Mouse (Mus musculus) kidney, postnatal 4 days (tissue): Measurements from ENCODE around the gene Parl.

ENCODE experiments used
- DNase-seq, 2 experiments: peaks; one replicate each; pipeline ENCODE4 v3.0.0; 2021; ENCODE audit warnings: mixed read lengths in 2 of 2

Parl gene

DNA sequence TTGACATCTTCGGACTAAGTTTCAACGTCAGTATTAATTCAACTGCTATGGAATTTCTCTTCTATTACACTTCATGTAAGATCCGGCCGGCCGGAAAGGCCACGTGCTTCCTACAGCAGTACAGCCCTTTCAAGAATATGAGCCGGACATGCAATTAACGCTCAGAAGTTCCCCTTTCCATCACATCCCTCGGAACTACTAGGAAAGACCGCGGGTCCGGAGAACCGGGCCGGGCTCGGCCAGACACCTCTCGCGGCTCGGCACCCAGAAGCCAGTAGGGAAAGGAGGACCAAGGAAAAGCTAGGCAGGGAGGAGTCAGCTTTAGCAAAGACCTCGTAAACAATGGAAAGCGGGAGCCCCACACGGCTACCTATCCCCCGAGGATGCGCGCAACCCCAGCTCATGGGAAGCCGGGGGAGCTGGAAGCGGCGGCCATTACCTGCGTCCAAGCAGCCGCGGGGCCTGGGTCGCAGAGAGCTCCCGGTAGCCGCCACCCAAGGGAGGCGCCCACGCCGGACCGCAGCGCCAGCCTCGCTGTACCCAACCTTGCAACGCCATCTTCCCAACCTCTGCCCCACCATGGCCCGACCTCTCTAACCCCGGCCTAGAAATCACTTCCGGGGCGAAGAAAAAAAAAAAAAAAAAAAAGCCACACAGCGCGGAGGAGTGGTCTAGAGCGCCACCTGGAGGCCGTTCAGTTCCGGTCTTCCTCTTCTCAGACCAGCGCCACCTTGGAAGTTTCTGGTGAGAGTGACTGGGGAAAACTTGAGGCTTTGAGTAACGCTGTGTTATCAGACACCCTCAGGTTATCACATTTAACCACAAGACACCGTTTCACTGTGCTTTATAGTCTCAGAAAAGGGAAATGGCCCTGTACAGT is at the start of gene Parl:
Gene Parl, minus strand, starts transcription at position 618 of the 880 bp plus-strand sequence.
- DNase-seq, result peak; percentile 93 to 94

DNA sequence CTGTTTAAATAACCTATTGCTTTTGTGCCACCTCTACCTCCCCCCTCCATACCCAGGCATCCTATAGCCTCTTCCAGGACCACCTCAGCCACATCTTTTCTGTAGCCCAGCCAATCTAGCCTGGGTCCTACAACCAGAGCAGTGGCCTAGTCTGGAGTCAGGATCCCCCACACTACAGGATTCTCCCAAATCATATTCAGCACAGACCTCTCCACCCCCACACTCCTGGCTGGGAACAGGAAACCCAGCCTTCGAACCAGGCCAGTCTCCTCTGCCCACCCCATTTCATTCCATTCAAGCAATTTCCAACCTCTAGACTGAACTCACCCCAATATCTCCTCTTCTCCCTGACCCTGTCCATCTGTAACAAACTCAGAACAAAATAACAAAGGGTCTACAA is 43.3 kb upstream of the Parl start:
- no peak for DNase-seq

DNA sequence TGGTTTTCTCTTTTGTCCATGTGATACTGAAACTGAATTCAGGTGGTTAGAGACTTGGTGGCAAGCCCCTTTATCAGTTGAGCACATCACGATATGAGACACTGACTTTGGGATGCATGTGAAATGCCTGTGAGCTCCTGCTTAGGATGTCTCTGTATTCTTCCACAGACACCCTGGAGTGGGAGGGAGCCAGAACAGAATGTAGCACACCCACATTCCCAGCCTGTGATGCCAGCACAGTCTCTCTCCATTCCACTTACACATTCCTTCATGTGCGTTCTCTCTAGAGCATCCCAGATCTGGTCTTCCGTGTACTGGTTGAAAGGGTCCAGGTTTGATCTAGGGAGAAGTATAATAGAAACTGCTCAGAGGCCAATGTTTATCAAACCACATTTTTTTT is 36.4 kb upstream of the Parl start:
- DNase-seq, result no peak

DNA sequence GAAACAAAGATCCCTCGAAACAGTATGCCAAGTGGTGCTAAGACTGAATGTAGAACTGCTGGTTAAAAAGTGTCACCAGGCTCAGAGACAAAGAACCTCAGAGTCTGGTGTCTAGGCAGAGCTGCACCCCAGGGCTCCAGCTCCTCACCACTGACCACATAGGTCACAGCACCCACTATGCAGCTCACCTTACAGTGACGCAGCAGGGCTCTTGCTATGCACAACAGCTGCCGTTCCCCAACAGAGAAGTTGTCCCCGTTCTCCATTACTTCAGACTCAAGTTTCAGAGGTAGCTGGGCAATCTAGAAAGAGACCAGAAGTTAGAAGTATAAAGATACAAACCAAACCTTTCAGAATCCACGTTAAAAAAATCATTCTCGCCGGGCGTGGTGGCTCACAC is 32.7 kb upstream of the Parl start:
- DNase-seq, result no peak

DNA sequence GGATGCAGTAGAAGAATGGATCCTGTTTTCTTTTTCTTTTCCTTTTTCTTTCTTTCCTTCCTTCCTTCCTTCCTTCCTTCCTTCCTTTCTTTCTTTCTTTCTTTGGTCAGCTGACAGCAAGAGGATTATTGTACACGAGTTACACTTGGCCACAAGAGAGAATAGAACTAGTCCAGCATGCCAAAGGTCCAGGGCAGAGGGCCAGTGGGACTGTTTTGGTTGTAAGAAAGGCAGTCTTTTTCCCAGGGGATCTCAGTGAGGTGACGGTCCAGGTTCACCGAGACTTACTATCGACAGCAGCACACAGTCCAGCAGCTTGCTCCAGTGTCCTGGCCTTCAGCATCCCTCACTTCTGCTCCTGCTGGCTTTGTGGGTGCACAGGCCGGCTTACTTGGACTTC is 26.1 kb upstream of the Parl start:
- no peak for DNase-seq

DNA sequence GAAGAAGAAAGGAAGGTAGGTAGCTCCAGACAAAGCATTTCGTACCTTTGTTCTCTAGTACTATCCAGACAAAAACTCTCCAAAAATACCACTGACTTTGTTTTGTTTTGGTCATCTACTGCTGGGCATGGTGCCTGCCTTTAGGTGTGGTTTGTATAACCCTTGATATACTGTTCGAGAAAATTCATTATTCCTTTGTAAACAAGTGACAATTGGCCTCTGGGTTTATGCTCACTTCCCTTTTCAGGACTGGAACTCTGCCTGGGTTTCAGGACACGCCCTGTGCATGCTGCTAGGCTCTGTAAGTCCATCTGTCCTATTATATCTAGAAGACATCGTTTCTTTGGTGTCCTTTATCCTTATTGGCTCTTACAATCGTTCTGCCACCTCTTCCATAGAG is 23.1 kb upstream of the Parl start, which contains the start of gene Cyp2ab1:
Gene Cyp2ab1, minus strand, starts transcription at position 119 of the 400 bp plus-strand sequence.
- no peak for DNase-seq

DNA sequence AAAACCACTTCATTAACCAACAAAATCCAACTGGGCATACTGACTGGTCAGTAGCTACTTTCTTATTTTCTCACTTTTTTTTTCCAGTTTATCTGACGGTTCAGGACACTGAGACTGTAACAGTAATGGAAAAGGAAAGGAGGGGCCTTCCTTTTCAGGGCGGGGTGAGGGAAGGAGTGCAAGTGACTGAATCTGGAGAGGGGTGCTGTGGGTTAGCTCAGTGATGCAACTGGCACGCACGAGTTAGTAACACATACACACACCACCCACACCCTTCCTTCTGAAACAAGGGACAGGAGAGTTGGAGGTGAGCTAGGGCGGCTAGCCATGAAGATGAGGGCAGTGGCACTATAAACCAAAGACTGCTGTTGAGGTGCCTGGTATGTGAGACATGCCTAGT is 21.7 kb upstream of the Parl start:
- no peak for DNase-seq

DNA sequence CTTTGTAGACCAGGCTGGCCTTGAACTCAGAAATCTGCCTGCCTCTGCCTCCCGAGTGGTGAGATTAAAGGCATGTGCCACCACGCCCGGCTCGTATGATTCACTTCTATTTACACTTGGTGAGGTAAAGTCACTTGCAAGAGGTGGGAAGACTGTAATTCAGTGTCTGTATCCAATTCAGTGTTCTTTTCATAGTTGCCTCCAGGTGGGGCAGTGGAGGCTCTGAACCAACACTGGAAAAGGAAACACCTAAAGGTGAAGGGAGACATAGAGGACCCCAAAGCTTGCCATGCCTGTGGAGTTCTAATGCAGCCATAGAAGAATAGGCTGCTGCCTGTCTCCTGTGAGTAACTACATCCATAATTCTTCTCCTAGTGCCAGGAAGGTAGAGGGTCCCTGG is 20.1 kb upstream of the Parl start:
- DNase-seq, result no peak

DNA sequence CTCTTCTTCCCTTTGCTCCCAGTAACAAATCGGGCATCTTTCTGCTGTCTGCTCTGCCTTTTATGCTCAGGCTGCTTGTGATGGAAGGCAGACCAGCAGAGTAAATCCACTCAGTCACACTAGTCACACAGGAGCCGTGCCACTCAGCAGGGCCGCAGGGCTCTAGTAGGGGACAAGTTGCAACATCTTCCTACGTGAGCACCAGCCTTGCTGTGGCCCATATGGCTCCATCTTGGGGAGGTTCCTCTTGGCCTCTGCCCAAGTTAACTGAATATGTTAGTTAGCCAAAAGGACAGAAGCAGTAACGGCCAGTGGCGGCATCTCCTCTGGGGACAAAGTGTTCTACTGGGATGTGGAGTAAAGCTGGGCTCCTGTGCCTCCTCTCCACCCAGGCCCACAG is 14.6 kb upstream of the Parl start:
- DNase-seq, result no peak

DNA sequence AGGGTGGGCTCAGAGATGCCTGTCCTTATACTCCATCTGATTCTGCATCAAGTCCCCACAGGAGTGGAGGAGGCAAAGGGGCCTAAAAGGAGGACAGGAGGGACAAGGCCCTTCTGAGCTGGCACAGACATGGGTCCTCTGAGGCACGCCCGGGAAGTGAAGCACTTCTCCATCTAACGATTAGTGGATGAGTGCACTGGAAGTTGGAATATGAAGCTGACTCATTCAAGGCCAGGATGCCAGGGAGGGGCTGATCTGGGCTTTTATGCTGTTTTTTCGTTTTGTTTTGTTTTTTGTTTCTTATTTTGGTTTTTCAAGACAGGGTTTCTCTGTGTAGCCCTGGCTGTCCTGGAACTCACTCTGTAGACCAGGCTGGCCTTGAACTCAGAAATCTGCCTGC is 13.1 kb upstream of the Parl start:
- no peak for DNase-seq

DNA sequence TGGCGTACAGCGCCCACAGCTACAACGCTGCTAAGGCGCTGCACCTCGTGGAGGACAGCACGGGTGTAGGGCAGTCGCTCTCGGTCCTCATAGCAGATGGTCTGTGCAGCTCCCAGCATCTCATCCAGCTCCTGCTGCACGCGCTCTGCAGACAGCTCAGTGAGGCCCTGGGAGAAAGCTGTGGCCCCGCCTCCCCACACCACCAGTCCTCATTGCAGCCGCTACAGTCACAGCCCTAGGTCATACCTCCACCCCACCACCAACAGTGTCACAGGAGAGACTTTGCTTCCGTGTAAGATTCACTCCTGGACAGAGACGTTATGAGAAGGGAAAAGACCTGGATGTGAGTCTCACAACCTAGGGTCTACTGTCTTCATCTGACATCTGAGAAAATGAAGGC is 10.1 kb upstream of the Parl start:
- DNase-seq, result no peak

DNA sequence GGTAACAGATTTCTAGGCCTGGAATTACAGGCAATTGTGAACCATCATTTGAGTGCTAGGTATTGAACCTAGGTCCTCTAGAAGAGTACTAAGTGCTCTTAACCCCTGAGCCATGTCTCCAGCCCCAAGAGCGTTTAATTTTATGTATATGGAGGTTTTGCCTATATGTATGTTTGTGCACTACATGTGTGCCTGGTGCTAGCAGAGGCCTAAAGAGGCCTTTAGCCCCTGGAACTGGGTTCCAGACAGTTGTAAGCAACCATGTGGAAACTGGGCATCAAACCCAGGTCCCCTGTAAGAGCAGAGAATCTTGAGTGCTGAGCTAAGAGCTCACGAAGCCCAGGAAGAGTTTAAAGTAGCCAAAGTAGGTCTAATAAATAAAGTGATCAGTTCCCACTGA is 2.1 kb downstream of the Parl start:
- DNase-seq, result no peak

DNA sequence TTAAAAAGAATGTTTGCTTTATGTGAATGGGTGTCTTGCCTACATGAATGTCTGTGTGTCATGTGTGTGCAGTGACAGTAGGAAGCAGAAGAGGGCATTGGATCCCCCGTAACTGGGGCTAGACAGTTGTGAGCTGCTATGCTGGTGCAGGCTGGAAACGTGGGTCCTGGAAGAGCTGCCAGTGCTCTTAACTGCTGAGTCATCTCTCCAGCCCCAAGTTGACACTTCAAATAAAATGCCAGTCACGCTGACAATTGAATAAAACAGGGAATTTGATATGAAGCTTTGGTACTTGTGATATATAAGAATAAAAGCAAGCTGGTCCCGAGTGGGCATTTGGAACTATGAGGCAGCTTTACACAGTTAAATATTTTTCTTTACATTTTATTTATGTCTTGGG is 21.9 kb downstream of the Parl start:
- DNase-seq, result no peak

DNA sequence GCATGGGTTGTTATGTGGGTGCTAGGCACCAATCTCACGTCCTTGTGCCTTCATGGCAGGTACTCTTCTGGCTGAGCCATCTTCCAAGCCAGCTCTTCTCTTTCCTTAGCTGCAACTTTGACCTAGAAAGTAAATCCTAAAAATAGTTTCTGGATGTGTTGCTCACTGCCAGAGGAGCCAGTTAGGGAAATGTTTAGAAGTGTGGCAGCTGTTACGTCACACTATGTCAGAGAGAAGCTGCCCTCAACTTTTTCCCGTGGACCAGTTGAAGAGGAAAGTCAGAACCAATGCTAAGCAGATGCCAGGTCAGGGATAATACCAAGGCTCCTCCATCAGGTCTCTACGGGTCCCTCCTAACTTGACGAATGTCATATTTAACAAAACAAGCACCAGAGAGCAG is 22.8 kb downstream of the Parl start:
- DNase-seq, result no peak

DNA sequence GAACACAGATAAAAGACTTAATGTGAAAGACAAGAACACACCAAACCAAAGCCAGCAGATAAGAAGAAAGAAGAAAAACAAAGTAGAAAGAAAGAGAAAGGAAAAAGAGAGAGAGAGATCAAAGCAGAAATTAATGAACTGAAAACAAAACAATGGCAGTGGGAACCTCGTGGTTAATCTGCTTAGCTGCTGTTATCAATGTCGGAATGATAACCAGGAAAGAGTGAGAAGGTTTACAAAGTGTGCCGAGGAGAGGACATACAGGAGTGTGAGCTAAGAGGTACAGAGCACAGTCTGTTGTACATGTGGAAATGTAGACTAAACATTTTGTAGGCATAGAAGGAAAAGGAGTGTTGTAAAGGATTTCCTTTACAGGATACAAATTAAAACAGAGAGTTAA is 29.2 kb downstream of the Parl start:
- DNase-seq, result no peak

DNA sequence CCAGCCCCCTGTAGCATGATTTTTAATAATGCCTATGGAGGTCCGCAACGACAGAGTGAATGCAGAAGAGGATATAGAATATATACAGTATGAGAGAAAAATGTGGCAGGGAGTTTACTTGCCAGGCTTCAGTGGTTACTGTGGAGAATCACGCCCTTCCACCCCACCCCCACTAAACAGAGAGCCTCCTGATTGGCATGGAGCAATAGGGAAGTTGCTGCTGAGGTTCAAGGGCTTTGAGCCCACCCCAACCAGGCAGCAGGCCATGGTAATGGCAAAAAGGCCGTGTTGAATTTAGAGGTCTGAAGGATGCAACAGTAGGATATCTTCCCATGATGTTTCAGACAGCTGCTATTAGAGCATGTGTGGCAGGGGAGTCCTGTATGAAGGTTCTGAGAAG is 30.8 kb downstream of the Parl start:
- DNase-seq, result no peak

DNA sequence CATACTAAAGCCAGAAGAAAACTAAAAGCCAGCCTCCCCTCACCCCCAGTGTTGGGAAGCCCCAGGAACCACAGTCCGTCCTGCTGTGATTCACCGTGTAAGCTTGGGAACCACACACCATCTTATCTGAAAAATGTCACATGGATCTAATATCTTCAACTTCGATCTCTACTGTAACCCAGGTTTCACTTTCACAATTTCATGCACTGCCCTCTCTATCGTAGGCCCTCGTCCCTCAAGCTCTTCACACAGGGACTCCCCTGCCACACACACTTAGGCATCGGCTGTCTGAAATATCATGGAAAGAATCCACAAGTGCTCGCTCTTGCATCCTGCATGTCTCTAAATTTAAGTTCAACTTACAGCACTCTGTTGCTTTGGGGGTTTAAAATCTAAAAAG is 37.1 kb downstream of the Parl start:
- no peak for DNase-seq

DNA sequence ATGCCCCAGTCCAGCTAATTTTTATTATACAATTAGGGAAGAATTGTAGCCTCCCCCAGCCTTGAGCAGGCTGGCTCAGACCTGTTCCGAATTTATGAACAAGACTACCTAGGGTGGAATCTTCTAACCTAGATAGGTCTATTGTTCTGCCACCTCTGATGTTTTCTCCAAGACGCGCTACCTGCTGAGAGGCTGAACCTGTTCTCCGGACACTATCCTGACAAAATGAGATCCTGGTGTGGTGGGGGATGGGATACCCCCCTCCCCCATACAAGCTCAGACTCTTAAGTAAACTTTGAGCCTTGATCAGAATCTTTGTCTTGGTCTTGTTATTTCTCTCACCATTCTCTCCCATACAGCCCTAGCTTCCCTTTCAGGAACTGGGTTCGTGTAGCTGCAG is 44.3 kb downstream of the Parl start:
- no peak for DNase-seq

DNA sequence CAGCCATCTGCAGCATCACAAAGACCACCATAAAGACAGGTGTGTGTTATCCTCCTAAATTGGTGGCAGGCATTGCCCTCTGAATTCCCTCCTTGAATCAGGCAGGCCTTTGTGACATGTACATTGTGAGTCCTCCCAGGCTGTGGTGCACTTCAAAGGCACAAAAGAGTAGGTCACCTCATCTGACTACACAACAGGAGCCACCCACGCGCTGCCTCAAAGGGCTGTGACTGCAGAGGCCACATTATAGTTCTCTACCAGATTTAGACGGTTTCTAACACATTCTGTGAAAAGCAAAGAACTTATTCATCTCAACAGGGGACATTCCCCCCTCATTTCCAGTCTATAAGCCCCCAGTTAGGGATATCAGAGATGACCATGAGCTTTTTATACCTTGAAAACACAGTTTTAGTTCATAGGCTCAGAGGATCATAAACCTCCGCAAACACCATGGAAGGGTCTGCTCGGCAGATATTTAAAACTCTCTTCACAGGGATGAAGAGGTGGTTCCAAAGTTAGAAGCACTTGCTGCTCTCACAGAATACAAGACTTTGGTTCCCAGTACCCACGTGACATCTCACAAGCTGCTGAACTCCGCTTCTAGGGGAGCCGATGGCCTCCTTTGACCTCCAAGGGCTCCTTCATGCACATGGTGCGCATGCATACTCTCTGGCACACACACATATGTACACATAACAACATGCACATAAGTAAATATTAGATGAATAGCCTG is 53.6 kb downstream of the Parl start:
- DNase-seq, result no peak

DNA sequence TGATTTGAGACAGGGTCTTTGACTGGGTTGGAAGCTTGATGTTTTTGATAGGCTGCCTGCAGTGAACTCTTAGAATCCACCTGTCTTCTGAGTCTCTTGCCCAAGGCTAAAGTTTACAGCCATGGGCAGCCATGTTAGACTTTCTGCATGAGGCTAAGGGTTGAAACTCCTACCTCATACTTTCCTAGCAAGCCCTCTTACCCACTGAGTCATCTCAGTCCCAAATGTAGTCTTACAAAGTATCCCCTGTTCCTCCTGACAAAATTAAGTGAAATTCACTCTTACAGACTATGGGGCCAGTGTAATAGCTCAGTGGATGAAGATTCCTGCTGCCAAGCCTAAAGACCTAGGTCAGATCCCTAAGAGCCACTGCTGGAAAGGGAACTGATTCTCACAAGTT is 55.1 kb downstream of the Parl start:
- DNase-seq, result no peak

DNA sequence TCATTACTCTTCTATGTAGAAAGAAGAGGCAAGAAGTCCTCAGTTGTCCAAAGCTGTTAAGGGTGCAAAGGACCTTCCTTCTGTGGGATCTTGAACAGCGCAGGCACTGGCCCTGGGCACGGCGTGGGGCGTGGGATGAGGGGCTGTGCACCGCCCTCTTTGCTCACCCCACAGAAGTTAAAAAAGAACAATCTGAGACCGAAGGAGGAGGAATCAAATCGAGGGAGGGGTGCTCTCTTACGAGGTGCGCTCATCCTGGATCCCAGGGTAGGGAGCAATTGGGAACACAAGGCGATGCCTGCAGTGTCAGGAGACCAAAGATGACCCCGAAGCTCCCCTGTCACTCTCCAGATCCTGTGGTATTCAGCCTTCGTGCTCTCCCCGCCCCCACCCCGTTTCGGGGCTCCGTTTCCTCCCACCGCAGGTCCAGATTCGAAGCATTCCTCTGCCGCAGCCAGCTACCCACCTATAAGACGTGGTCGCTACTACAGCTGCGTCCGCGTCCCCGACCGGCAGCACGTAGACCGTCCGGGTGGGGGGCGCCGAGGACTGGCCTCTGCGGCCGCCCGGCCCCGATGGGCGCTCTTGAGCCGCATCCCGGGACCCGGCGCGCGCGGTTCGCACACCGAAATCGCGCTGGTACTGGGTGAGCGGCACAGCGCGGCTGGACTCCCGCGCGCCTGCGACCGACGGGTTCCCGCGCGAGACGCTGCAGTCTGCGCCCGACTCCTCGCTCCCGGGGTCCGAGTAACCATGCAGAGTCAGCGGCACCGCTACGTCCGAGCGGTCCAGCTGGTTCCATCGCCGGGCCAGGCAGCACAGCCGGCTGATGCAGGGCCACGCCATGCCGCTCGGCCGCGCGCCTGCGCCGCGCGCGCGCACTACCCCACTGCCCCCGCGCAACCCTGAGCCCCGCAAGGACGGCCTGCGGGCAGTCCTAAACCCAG is 61.4 kb downstream of the Parl start, which contains the start of gene Map6d1:
Gene Map6d1, minus strand, starts transcription at position 891 of the 947 bp plus-strand sequence.
- peak; percentile 63 to 75 for DNase-seq

DNA sequence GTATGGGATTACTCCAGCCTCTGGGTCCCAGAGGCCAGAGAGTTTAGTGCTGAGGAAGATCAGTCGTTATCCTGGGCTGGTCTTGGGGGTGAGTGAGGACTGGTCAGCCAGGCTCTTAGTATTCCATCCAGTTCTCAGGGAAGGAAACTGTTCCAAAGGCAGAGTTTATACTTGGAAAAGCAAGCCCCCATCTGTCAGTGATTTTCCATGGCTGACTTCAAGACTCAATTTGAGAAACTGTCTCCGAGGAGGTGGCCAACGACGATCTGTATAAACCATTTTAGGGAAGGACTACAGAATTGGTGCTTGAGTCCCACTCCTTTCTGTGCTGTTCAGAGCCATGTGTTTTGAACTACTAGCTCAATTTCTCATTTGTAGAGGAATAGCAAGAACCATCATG is 63.5 kb downstream of the Parl start:
- DNase-seq, result no peak

DNA sequence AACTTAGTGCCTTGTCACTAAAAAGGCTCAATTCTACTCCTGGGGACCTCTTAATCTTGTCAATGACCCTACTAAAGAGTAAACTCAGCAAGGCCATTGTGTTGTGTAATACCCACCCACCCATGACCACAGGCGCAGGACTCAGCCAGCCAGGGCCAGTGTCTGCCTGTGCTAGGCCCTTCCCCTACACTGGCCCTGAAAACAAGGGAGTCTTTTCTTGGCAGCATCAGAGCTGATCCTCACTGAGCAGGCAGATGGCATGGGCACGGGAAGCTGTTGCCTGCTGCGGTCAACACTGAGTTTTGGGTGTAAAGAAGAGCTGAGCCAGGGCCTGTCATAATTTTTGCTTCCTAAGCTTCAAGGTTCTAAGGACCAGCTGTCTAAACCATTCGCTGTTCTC is 64.8 kb downstream of the Parl start:
- DNase-seq, result peak in 1 of 2 experiments; percentile 8
